Mouse (Mus musculus) adrenal gland, adult 2 months (tissue): ENCODE measurements at regions not wholly inside any gene's neighbourhood (a gene's known extent, or its start where the extent isn't known, plus 50 kb on each side); places are given as distances from the start of the nearest gene placed in this dataset.

ENCODE experiments used
- DNase-seq: peaks from one replicate; pipeline ENCODE4 v3.0.0; 2021

- DNase-seq = no peak
Observed at GRCm38 (mm10) chr7:72027006-72027405, 279.4 kb downstream of the Mctp2 start.

GRCm38 (mm10) chr7:72009115-72009514, 297.3 kb downstream of the Mctp2 start:
- DNase-seq = no peak

- DNase-seq = no peak
Observed at GRCm38 (mm10) chr7:72004311-72004710, 302.1 kb downstream of the Mctp2 start.

- no peak for DNase-seq
Observed at GRCm38 (mm10) chr7:71992526-71992925, 313.9 kb downstream of the Mctp2 start.

- DNase-seq = no peak
Observed at GRCm38 (mm10) chr7:71991835-71992234, 314.6 kb downstream of the Mctp2 start.

GRCm38 (mm10) chr7:71991206-71991605, 315.2 kb downstream of the Mctp2 start:
- no peak for DNase-seq

- no peak for DNase-seq
Observed at GRCm38 (mm10) chr7:71966015-71966414, 340.4 kb downstream of the Mctp2 start.

GRCm38 (mm10) chr7:71963456-71963855, 343.0 kb downstream of the Mctp2 start:
- peak; percentile 70 for DNase-seq

GRCm38 (mm10) chr7:71962851-71963250, 343.6 kb downstream of the Mctp2 start:
- peak; percentile 18 for DNase-seq

GRCm38 (mm10) chr7:71960453-71961230, 345.8 kb downstream of the Mctp2 start:
- DNase-seq = peak; percentile 71

GRCm38 (mm10) chr7:71946548-71946947, 359.9 kb downstream of the Mctp2 start:
- no peak for DNase-seq

- DNase-seq = no peak
Observed at GRCm38 (mm10) chr7:71943078-71944042, 363.0 kb downstream of the Mctp2 start.

GRCm38 (mm10) chr7:71937731-71938130, 368.7 kb downstream of the Mctp2 start:
- no peak for DNase-seq

GRCm38 (mm10) chr7:71936690-71937089, 369.7 kb downstream of the Mctp2 start:
- peak; percentile 10 for DNase-seq
